Mouse (Mus musculus) gastrocnemius, postnatal 36 days (tissue): ENCODE data around the gene Ggta1. TPM values are rescaled to one million over a fixed set of nuclear protein-coding genes. Genes with fewer than 3 reads are reported as not detected.

ENCODE experiments used
- DNase-seq, 2 experiments: peaks; one replicate each; pipeline ENCODE4 v3.0.0; 2022
- intact Hi-C: fragments of 180-260 bp; cut with DNase I; formaldehyde crosslinking; loops from one replicate; pipeline ENCODE4 v1.15.1; 2025
- total RNA-seq, 2 experiments: library from RNA; stranded (reverse); gene quantifications; 2 replicates each; pipeline ENCODE4 v1.2.3; 2021

Gene Ggta1
- total RNA-seq, 2 experiments from 2014 or later = 5.9 to 8.8 TPM

GRCm38 (mm10) chr2:35493566-35493965 is 30.5 kb upstream of the Ggta1 start:
- intact Hi-C loops = no loop called here
- DNase-seq = no peak

GRCm38 (mm10) chr2:35491151-35491550 is 28.1 kb upstream of the Ggta1 start:
- DNase-seq = no peak
- intact Hi-C loops = no loop called here

- intact Hi-C loops = no loop called here
- DNase-seq = no peak
Observed at GRCm38 (mm10) chr2:35490458-35491111, 27.6 kb upstream of the Ggta1 start.

DNA sequence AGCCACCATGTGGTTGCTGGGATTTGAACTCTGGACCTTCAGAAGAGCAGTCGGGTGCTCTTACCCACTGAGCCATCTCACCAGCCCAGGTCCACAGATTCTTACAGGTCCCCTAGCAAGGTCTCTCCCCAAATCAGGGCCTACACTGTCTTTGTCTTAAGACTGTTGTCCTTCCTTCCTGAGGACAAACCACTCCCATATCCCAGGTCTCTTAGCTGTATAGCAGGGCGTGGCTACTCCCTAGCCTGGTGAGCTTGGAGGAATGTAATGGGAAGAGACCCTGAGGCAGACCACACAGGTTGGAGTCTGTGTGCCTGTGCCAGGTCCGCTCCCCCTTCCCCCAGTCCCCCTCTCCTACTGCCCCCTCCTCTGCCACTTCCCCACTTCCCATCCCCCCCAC is 24.7 kb upstream of the Ggta1 start:
- no peak for DNase-seq
- intact Hi-C loops = no loop called here

GRCm38 (mm10) chr2:35486981-35487655 is 24.1 kb upstream of the Ggta1 start:
- intact Hi-C loops = no loop called here
- no peak for DNase-seq

- no peak for DNase-seq
- intact Hi-C loops = no loop called here
Observed at GRCm38 (mm10) chr2:35484102-35484501, 21.1 kb upstream of the Ggta1 start.

- intact Hi-C loops = no loop called here
- no peak for DNase-seq
Observed at GRCm38 (mm10) chr2:35483402-35483801, 20.4 kb upstream of the Ggta1 start.

DNA sequence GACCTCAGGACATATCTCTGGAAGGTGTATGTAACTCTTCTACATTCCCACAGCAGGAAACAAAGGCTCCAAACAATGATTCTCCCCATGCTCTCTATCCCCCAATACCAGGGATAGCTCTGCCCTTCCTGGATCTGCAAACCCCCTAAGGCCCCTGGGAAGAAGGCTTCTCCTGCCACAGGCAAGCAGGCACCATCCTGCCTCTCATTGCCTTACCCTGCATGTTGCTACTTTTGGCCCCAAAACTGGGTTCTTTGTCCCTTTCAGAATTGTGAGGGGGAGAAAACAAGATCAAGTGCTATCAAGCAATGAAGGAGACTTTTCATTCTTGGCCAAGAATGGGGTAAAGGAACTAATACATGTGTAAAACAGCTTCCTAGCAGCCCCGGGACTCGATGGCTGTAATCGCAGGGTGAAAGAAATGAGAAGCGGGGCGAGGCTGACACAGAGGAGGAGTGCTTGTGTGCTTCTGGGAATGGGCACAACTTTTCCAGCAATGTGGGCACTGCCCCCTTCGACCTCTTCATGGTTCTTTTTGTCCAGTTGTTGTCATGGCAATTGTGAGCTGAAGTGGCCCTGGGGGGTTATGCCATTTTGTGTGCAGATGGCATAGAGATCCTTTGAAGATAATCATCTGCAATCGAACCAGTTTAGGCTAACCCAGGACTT is 18.4 kb upstream of the Ggta1 start:
- intact Hi-C loops = no loop called here
- DNase-seq = no peak

DNA sequence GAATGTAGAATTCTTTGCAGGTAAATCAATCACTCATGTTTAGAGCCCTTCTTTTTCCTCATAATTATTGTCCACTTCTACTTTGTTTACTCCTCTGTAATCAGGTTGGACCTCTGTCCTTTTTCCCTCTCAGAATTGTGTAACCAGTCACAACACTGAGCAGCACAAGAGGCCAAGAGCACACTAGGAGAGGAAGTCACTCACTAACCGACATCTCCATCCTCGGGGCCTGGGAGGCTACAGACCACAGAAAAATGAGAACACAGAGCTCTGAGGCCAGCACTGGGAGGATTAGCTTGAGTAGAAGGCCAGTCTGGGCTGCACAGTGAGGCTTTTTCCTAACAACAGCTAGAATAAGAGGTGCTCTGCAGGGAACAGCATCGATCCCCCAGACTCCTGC is 17.0 kb upstream of the Ggta1 start:
- intact Hi-C loops = no loop called here

DNA sequence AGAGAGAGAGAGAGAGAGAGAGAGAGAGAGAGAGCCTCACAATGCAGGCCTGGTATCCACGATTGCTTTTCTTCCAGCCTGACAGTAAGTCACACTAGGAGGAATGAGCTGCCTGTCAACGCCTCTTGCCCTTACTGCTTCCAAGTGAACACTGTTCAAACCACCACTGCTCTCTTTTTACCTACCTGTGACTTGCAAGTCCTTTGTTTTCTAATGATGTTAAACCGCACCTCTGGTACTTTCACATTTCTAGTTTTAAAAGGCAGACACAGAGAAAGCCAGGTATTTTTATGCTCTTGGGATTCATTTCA is 15.7 kb upstream of the Ggta1 start:
- intact Hi-C loops = no loop called here
- DNase-seq = no peak

More for the DNA sequence above, 17.0 kb upstream of the Ggta1 start:
- DNase-seq = no peak

DNA sequence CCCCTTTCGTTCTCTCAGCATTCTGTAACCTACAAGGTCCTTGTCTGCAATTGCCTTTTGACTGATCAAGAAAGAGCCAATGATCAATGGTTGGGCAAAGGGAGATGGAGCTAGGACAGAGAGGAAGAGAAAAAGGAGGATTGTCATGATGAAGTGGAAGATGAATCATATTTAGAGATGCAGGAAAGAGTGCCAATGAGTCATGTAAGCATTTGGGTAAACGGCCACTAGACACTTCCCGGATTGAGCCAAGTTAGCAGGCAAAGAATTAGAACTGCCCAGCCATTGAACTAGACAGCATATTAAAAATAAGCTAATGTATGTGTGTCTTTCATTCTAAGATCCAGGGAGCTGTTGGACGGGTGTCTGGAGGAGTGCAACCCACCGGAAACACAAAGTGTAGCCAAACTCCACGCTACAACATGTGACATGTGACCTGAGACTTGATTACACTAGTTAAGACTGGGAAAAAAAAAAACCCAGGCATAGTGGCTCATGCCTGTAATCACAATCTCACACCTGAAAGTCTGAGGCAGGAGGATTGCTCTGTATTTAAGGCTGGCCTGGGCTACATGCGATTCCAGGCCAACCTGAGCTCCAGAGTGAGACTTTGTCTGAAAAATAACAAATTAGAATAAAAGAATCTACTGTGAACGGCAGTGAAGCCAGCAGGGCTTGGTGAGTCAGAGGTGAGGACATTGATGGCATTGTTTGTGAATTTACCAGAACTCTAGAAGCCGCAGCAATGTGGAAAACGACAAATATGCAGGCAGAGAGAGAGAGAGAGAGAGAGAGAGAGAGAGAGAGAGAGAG is 15.2 kb upstream of the Ggta1 start:
- intact Hi-C loops = no loop called here
- DNase-seq = no peak

- intact Hi-C loops = no loop called here
Observed at GRCm38 (mm10) chr2:35477321-35477720, 14.3 kb upstream of the Ggta1 start.

GRCm38 (mm10) chr2:35474916-35475315 is 11.9 kb upstream of the Ggta1 start:
- intact Hi-C loops = no loop called here
- DNase-seq = no peak

More at GRCm38 (mm10) chr2:35477321-35477720, 14.3 kb upstream of the Ggta1 start:
- no peak for DNase-seq

- intact Hi-C loops = no loop called here
- DNase-seq = no peak
Observed at GRCm38 (mm10) chr2:35469266-35469665, 6.2 kb upstream of the Ggta1 start.

DNA sequence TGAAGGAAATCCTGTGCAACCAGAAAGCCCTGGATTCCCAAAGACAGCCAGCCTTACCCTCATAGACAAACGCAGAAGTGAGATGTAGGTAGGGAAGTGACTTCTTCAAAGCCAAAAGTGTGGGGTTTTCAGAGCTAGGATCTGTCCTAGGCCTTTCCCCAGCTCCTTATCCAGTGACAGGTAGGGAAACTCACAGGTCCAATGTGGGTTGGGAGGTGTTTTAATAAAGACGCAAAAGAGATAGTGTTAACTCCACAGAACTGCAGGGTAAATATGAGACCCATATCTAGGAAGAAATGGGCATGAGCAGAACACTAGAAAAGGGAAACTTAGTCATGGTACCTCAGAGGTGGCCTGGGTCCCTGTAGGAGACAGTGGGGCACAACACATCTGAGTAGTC is 5.2 kb upstream of the Ggta1 start:
- intact Hi-C loops = no loop called here
- no peak for DNase-seq

DNA sequence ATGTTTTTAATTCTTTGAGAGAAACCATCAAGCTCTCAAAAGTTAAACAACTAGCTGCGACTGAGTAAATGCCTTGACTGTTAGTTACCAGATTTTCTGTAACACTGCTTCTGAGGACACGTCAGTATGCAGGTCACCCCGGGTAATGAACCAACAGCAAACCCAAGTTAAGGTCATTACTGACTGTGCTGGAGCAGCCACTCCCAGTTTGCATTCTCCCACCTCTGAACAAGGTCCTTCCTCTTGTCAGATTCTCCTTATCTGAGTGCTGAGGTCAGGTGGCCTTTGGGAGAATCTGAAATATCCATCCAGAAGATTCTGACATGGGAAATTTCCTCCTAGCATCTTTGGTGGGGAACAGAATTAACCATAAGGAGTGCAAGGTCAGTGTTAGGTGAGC is 4.8 kb upstream of the Ggta1 start:
- DNase-seq = no peak
- intact Hi-C loops = no loop called here

- no peak for DNase-seq
- intact Hi-C loops = no loop called here
Observed at GRCm38 (mm10) chr2:35465677-35466076, 2.6 kb upstream of the Ggta1 start.

- intact Hi-C loops = no loop called here
Observed at GRCm38 (mm10) chr2:35464548-35464947, 1.5 kb upstream of the Ggta1 start.

GRCm38 (mm10) chr2:35464089-35464534 is 1.1 kb upstream of the Ggta1 start:
- intact Hi-C loops = no loop called here

More at GRCm38 (mm10) chr2:35464548-35464947, 1.5 kb upstream of the Ggta1 start:
- DNase-seq = no peak

GRCm38 (mm10) chr2:35463372-35464088 is 499 bp upstream of the Ggta1 start:
- intact Hi-C loops = no loop called here
- peak in 1 of 2 experiments; percentile 42 for DNase-seq

More at GRCm38 (mm10) chr2:35464089-35464534, 1.1 kb upstream of the Ggta1 start:
- DNase-seq = no peak
